Mouse (Mus musculus) hindbrain, embryonic 11.5 days (tissue): ENCODE results near the gene Cyp21a1. TPM values are rescaled to one million over a fixed set of nuclear protein-coding genes. Genes with fewer than 3 reads are reported as not detected.

ENCODE experiments used
- polyA plus RNA-seq: library from polyadenylated mRNA; unstranded; fragments of >200 nt; fragmentation: Nextera tagmentation; extraction: Ambion mirVana; gene quantifications from 2 replicates; pipeline ENCODE4 v1.2.1, GENCODE M21; 2014

Gene Cyp21a1
- polyA plus RNA-seq, 1 experiment from 2014 or later, result not detected

Other genes starting within 250 kb of the Cyp21a1 start
- 9.6 and 11.6 TPM in 2 replicates for gene Notch4, start 240.3 kb downstream of the Cyp21a1 start, polyA plus RNA-seq
- gene Gpsm3, start 214.8 kb downstream of the Cyp21a1 start, polyA plus RNA-seq, result 3.2 and 5.9 TPM in 2 replicates
- gene Pbx2, start 213.3 kb downstream of the Cyp21a1 start, polyA plus RNA-seq, result 16.6 and 17.3 TPM in 2 replicates
- gene Ager, start 206.7 kb downstream of the Cyp21a1 start, polyA plus RNA-seq, result 1.7 and 2.2 TPM in 2 replicates
- 175 and 182 TPM in 2 replicates for gene Rnf5, start 200.9 kb downstream of the Cyp21a1 start, polyA plus RNA-seq
- 73.8 and 81.2 TPM in 2 replicates for gene Agpat1, start 200.3 kb downstream of the Cyp21a1 start, polyA plus RNA-seq
- 4.4 and 4.7 TPM in 2 replicates for gene Egfl8, start 188.6 kb downstream of the Cyp21a1 start, polyA plus RNA-seq
- gene Ppt2, start 176.1 kb downstream of the Cyp21a1 start, polyA plus RNA-seq, result 23.6 and 26.0 TPM in 2 replicates
- gene Prrt1, start 175.0 kb downstream of the Cyp21a1 start, polyA plus RNA-seq, result 1.0 and 2.0 TPM in 2 replicates
- gene Fkbpl, start 159.8 kb downstream of the Cyp21a1 start, polyA plus RNA-seq, result 16.4 and 17.2 TPM in 2 replicates
- 61.9 and 67.5 TPM in 2 replicates for gene Atf6b, start 157.4 kb downstream of the Cyp21a1 start, polyA plus RNA-seq
- gene Tnxb, start 134.0 kb downstream of the Cyp21a1 start, polyA plus RNA-seq, result 0.01 and 0.09 TPM in 2 replicates
- not detected in 2 replicates for gene C4b, start 60.7 kb downstream of the Cyp21a1 start, polyA plus RNA-seq
- gene Stk19, start 32.4 kb upstream of the Cyp21a1 start, polyA plus RNA-seq, result 21.7 and 22.7 TPM in 2 replicates
- gene Dxo, start 32.5 kb upstream of the Cyp21a1 start, polyA plus RNA-seq, result 58.6 and 64.9 TPM in 2 replicates
- gene Skiv2l, start 45.6 kb upstream of the Cyp21a1 start, polyA plus RNA-seq, result 26.9 and 29.9 TPM in 2 replicates
- gene Nelfe, start 45.8 kb upstream of the Cyp21a1 start, polyA plus RNA-seq, result 117 and 138 TPM in 2 replicates
- 1.0 and 2.1 TPM in 2 replicates for gene Cfb, start 58.0 kb upstream of the Cyp21a1 start, polyA plus RNA-seq
- gene Zbtb12, start 74.9 kb upstream of the Cyp21a1 start, polyA plus RNA-seq, result 2.9 and 3.2 TPM in 2 replicates
- gene Gm20547, start 77.5 kb upstream of the Cyp21a1 start, polyA plus RNA-seq, result not detected in 2 replicates
- gene C2, start 93.7 kb upstream of the Cyp21a1 start, polyA plus RNA-seq, result 0.64 and 1.2 TPM in 2 replicates
- 57.4 and 70.1 TPM in 2 replicates for gene Ehmt2, start 93.9 kb upstream of the Cyp21a1 start, polyA plus RNA-seq
- gene Slc44a4, start 109.9 kb upstream of the Cyp21a1 start, polyA plus RNA-seq, result 0.12 and 0.29 TPM in 2 replicates
- gene Neu1, start 126.7 kb upstream of the Cyp21a1 start, polyA plus RNA-seq, result 12.9 and 14.5 TPM in 2 replicates
- 0.15 TPM in 1 of 2 replicates, not detected in the other for gene Hspa1b, start 154.7 kb upstream of the Cyp21a1 start, polyA plus RNA-seq
- gene Gm20481, start 165.4 kb upstream of the Cyp21a1 start, polyA plus RNA-seq, result 0.49 TPM in 1 of 2 replicates, not detected in the other
- 0.93 and 1.4 TPM in 2 replicates for gene Hspa1a, start 167.6 kb upstream of the Cyp21a1 start, polyA plus RNA-seq
- gene Hspa1l, start 168.1 kb upstream of the Cyp21a1 start, polyA plus RNA-seq, result 0.93 and 1.2 TPM in 2 replicates
- 188 and 207 TPM in 2 replicates for gene Lsm2, start 177.3 kb upstream of the Cyp21a1 start, polyA plus RNA-seq
- 69.1 and 71.7 TPM in 2 replicates for gene Vars, start 196.4 kb upstream of the Cyp21a1 start, polyA plus RNA-seq
- 0.10 and 0.36 TPM in 2 replicates for gene Vwa7, start 212.0 kb upstream of the Cyp21a1 start, polyA plus RNA-seq
- gene Sapcd1, start 223.5 kb upstream of the Cyp21a1 start, polyA plus RNA-seq, result 3.0 and 4.0 TPM in 2 replicates
- 3.1 and 4.2 TPM in 2 replicates for gene Msh5, start 242.2 kb upstream of the Cyp21a1 start, polyA plus RNA-seq
- gene Clic1, start 245.4 kb upstream of the Cyp21a1 start, polyA plus RNA-seq, result 45.6 and 85.1 TPM in 2 replicates